Mouse (Mus musculus) left cerebral cortex, adult 2 months (tissue): ENCODE results near the gene Cby3. TPM values are rescaled to one million over a fixed set of nuclear protein-coding genes. Genes with fewer than 3 reads are reported as not detected.
A peak's percentile ranks its signal among the peaks of the same experiment; 100 is the strongest.
"Not testable (repeated sequence)": the region's sequence is repeated elsewhere in the genome, so short reads cannot be mapped to it uniquely, and the experiment has no call there.

Experiments used
- DNase-seq, 2 experiments: peaks; one replicate each; pipeline ENCODE4 v3.0.0; 2021 to 2022; ENCODE audit warnings: low spot score in 2 of 2, mixed read lengths in 1 of 2; ENCODE audit errors: extremely low spot score in 1 of 2
- H3K27ac ChIP-seq: fragments of 200-600 bp; 2 replicates; pipeline ENCODE4 v1.8.1; 2022
- H3K4me3 ChIP-seq: fragments of 200-600 bp; 2 replicates; pipeline ENCODE4 v1.8.1; 2022
- CTCF ChIP-seq: fragments of 200-600 bp; IDR thresholded peaks from 2 replicates; pipeline ENCODE4 v1.8.1; 2022; ENCODE audit warnings: antibody characterized with exemption, mild to moderate bottlenecking, moderate library complexity
- intact Hi-C: fragments of 180-260 bp; cut with DNase I; formaldehyde crosslinking; loops from one replicate; pipeline ENCODE4 v1.15.1; 2025
- total RNA-seq, 2 experiments: library from RNA; stranded (reverse); gene quantifications; 2 replicates each; pipeline ENCODE4 v1.2.3; 2021

The Cby3 gene
- total RNA-seq, 2 experiments from 2014 or later: not detected

DNA sequence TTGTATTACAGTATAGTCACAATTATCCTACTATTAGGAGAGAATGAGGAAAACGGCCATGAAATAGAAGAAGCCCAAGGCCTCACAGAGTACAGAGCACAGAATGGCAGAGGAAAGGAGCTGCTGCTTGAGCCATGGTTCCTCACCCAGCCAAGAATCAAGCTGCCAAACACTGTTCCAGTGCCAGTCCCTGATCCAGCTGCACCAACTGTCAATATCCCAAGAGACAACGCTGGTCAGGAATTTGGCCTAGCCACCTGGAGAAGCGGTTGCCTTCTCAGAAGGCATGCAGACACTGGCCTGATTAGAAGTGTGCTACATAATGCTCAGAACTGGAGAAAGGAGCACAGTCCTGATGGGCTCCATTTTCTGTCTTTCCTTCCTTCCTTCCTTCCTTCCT, 21.1 kb upstream of the Cby3 start:
- Histone ChIP-seq H3K27ac (no peak overlapping the region), H3K4me3 (no peak overlapping the region)
- TF ChIP-seq CTCF: no peak
- DNase-seq: no peak
- intact Hi-C loops: no loop called here

DNA sequence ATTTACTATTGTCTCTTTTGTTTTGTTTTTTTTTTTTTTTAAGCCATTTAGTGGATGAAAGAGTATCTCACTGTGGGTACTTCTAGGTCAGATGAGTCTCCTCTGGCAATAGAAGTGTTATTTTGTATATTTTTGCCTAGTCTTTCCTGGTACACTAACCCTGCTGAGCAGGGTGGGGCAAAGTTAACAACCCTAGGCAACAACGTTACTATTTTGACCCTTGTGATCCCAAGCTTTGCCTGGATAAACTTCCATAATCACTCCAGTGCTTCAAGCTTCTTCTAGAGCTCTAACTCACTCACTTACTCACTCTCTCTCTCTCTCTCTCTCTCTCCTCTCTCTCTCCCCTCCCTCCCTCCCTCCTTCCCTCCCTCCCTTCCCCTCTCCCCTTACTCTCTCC, 18.1 kb upstream of the Cby3 start:
- intact Hi-C loops: no loop called here
- no peak for TF ChIP-seq CTCF
- no peak for DNase-seq
- Histone ChIP-seq H3K27ac (no peak overlapping the region), H3K4me3 (no peak overlapping the region)

GRCm38 (mm10) chr11:50336891-50337290, 17.4 kb upstream of the Cby3 start:
- TF ChIP-seq CTCF: no peak
- Histone ChIP-seq H3K27ac (no peak overlapping the region), H3K4me3 (no peak overlapping the region)
- DNase-seq: no peak
- intact Hi-C loops: no loop called here

DNA sequence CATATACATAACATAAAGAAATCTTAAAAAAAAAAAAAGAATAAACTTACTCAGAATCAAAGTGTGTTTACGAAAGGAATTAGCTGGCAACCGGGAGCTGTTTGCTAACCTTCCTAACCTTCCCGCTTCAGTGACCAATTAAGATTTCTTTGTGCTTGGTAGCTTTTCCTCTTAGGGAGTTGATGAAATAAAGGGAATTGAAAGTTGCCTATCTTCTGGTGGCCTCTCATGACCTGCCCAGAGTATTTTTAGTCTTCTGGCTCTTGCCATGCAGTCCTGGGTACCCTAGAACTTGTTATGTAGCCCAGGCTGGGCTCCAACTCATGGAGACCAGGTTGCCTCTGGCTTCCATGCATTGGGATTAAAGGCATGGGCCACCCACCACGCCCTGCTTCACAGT, 8.8 kb upstream of the Cby3 start:
- TF ChIP-seq CTCF: no peak
- no peak overlapping the region for H3K4me3 ChIP-seq
- intact Hi-C loops: no loop called here
- no peak overlapping the region for H3K27ac ChIP-seq
- DNase-seq: no peak

DNA sequence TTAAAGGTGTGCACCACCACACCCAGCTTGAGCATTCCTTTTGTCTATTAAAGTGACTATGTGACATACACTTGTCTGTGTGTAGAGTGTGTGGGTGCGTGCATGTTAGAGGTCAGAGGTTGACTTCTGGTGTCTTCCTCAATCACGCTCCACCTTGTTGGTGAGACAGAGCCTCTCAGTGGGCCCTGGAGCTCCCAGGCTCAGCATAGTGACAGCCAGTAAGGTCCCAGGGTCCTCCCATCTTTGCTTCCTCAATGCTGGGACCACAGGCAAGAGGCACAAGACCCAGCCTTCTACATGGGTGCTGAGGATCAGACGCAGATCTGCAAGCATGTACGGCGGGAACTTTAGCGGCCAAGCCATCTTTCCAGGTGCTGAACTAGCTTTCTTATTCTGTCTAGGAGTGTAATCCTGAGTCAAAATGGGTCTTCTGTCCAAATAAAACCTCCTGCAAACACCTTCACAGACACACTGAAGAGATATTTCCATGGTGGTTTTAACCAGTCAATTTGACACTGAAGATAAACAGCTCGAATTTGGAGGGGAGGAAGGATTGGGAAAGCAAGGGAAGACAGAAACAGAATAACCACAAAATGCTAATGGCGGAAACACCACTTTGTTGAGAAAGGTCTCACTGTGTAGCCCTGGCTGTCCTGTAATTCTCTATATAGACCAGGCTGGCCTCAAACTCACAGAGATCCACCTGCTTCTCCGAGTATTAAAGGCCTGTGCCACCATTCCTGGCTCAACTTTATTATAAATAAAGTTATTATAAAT, 7.8 kb upstream of the Cby3 start:
- Histone ChIP-seq H3K27ac (no peak overlapping the region), H3K4me3 (no peak overlapping the region)
- no peak for TF ChIP-seq CTCF
- intact Hi-C loops: no loop called here
- DNase-seq: no peak

DNA sequence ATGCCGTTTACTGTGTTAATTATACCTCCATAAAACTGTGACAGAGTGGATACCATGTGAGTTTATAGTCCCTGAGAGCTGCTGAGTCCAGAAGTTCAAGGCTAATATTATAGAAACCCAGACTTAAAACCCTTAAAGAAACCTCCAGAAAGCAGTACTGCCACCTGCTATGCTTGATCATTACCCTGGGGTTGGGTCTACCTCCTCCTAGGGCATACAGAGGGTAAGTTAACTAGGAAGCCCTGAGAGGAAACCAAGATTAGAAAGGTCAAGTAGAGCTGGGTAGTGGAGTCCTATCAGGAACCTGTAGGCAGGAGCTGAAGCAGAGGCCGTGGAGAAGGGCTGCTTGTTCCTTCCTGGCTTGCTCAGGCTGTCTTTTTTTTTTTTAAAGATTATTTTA, 2.1 kb upstream of the Cby3 start:
- no peak for DNase-seq
- no peak for TF ChIP-seq CTCF
- intact Hi-C loops: no loop called here
- no peak overlapping the region for H3K27ac ChIP-seq
- H3K4me3 ChIP-seq: no peak overlapping the region

DNA sequence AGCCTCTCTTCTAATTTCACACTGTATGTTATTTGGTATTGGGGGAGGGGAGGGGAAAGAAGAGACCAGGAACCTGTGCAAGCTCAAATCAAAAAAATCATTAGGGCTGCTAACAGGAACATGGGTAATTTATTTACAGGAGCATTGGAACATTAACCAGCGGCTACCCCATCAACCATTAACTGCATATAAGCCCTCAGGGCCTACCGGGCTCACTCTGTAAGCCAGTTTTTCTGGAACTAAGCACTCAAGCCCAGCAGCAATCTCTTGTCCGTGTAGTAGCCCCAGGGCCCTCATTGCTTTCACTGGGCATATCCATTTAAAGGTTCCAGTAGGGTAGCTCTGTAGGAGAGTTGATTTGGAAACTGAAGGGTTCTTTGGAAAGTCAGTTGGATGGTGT, 589 bp downstream of the Cby3 start:
- intact Hi-C loops: no loop called here
- DNase-seq: no peak

GRCm38 (mm10) chr11:50355395-50355794, 1.1 kb downstream of the Cby3 start:
- DNase-seq: no peak
- Histone ChIP-seq H3K4me3 (no peak overlapping the region), H3K27ac (no peak overlapping the region)
- TF ChIP-seq CTCF: no peak
- intact Hi-C loops: no loop called here

More for the DNA sequence above, 589 bp downstream of the Cby3 start:
- Histone ChIP-seq H3K4me3 (no peak overlapping the region), H3K27ac (no peak overlapping the region)
- no peak for TF ChIP-seq CTCF

DNA sequence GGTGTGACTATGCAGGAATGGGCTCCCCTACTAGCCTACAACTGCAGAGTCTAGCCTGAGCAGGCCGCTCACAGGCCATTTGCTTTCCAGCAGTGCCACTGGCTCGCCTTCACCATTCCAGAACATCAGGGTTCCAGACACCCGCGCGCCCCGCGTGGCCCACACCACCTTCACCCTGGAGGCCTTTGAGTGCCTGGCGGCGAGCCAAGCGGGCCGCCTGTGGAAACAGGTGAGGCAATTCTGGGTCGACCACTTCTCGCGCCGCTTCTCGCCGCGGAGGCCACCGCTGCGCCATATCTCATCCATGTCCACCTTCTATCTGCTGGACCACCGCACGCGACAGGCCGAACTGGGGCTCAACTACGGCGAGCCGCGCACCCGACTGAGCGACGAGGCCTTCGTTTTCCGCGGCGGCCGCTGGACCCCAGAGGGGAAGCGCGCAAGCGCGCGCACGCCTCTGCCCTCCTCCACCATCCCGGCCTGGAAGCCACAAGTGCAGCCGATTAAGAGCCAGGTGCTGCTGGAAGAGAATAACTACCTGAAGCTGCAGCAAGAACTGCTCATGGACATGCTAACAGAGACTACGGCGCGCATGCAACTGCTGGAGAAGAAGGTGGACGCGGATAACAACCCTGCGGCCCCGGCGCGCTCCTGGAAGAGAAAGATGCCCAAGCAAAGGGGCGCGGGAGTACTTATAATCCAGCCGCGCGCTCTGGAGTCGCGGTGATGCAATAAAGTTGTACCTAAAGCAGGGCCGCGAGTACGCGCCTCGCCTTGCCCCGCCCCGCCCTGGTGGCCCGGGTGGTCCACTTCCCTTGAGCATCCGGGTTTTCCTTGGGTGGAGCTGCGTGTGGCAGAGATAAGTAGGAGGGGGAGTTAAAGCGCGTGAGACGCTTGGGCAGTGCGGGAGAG, 4.9 kb downstream of the Cby3 start:
- intact Hi-C loops: no loop called here
- peak overlapping the region; percentile 89 for H3K27ac ChIP-seq

GRCm38 (mm10) chr11:50361282-50361681, 7.0 kb downstream of the Cby3 start:
- H3K27ac ChIP-seq, H3K4me3 ChIP-seq, DNase-seq: not testable (repeated sequence)
- intact Hi-C loops: loop anchor here (5.0 kb wide), 1 partner anchor 199 kb away; no protein-coding TSS in a partner anchor

More for the DNA sequence above, 4.9 kb downstream of the Cby3 start:
- H3K4me3 ChIP-seq: peak overlapping the region; percentile 71
- no peak for TF ChIP-seq CTCF
- peak; percentile 53 to 69 for DNase-seq

DNA sequence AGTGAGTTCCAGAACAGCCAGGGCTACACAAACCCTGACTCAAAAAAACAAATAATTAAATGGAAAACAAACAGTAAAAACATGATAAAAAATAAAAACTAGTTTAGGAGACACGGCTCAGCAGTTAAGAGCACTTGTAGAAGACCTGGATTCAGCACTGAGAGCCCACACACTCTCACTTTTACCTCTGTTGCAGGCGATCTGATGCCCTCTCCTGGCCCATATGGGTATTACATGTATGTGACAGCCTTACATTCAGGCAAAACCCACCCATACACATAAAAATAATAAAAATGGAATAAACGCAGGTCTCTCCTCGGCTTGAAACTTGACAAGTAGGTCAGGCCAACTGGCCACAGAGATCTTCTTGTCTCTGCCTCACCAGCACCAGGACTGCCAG, 10.3 kb downstream of the Cby3 start:
- DNase-seq: peak; percentile 76 to 77
- H3K27ac ChIP-seq: no peak overlapping the region
- H3K4me3 ChIP-seq: no peak overlapping the region
- intact Hi-C loops: loop anchor here (2.0 to 5.0 kb wide), 2 partner anchors 40 to 202 kb away; partner anchors contain the start of gene Canx
- TF ChIP-seq CTCF: peak; percentile 94

GRCm38 (mm10) chr11:50365322-50365721, 11.1 kb downstream of the Cby3 start:
- intact Hi-C loops: loop anchor here (2.0 to 5.0 kb wide), 2 partner anchors 41 to 138 kb away; partner anchors contain the start of gene Canx
- TF ChIP-seq CTCF: no peak
- no peak overlapping the region for H3K4me3 ChIP-seq
- no peak for DNase-seq
- H3K27ac ChIP-seq: no peak overlapping the region
